Mouse (Mus musculus) heart, adult 11 months (tissue): ENCODE results near the gene Focad.
A peak's percentile ranks its signal among the peaks of the same experiment; 100 is the strongest.

Experiments
- DNase-seq: peaks from one replicate; pipeline ENCODE4 v3.0.0; 2022

Gene Focad

DNA sequence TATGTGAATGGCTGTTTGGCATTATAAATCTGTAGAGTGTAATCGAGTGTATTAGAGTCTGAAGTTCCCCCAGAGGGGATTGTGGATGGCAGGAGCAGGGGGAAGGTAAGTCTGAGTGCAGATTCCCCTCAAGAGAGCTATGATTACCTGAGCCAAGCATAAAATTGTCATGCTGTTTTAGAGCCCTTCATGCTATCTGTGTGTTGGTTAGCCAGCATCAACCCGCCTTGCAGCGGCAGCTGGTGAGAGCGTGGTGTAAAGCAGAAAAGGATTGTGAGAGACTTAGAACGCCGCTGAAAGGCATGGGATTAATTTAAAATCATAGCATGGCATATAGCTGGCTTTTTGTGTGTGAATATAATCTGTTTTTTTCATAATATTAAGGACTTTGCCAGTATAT, 63.2 kb downstream of the Focad start:
- DNase-seq: no peak

DNA sequence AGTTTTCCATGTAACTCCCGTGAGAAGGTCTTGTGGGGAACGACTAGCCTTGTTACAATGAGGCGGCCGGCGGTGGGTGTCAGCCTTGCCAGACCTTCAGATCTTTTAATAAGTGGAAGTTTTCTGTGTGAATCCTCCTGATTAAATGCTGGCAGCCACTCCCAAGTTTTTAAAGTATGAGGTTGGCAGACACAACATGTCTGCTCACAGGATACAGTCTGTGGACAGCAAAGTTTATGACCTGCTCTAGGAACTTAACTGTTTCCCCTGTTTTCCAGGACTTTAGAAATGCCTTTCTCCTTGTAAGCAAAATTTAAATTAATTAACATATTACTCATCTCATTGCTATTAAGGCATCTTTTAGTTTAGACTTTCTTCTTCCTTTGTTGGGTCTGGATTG, 64.8 kb downstream of the Focad start:
- DNase-seq: no peak

GRCm38 (mm10) chr4:88159700-88160099, 65.3 kb downstream of the Focad start:
- no peak for DNase-seq

- no peak for DNase-seq
Measured at GRCm38 (mm10) chr4:88163511-88164247, 69.2 kb downstream of the Focad start.

DNA sequence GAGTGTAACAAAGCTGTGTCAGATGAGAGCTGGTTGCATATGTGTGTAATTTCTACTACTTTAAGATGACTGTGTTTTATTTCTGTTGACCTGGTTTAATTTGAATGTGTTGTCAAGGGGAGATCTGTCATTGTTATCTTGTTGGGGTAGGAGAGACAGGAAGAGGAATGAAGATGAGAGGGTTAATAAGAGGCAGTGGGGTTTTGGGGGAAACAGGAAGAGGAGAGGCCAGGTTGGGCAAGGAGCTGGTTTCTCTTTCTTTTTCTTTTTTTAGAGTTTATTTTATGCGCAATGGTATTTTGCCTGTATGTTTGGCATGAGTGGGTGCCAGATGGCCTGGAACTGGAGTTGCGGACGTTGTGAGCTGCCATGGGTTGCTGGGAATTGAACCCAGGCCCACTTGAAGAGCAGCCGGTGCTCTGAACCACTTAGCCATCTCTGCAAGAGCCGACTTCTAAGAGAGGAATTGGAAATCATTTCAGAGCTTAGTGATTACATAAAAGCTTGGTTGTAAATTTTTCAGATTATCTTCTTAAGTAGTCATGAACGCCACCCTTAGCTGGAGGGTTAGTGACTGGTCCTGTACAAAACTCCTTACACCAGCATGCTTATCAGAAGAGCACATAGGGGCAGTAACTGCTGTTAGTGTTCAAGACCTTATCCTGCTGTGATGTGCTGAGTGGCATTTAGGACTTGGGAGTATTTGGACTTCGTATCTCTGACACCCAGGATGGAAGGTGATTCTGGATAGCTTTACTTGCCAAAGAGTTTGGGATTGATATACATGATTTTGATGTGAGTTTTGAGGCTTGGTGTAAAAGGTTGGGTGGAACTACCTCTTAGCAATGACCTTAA, 72.8 kb downstream of the Focad start:
- DNase-seq: no peak

- DNase-seq: no peak
Measured at GRCm38 (mm10) chr4:88175058-88175974, 80.9 kb downstream of the Focad start.

DNA sequence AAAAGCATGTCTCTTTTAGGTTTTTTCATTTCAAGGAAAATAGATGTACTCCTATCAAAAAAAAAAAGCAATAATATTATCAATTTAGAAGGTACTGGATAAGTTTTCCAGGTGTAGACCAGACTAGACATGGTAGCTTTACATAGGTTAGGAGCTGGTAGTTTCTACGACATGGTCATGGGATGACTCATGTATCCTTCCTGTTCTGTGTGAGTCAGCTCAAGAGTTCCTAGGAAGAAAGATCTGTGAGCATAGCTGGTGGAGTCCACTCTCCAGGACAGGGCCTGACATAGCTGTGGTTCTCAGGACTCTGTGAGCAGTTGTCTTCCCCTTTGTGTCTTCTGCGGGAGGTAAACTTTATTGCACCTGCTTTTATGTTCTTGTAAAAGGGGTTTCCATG, 84.9 kb downstream of the Focad start:
- no peak for DNase-seq

DNA sequence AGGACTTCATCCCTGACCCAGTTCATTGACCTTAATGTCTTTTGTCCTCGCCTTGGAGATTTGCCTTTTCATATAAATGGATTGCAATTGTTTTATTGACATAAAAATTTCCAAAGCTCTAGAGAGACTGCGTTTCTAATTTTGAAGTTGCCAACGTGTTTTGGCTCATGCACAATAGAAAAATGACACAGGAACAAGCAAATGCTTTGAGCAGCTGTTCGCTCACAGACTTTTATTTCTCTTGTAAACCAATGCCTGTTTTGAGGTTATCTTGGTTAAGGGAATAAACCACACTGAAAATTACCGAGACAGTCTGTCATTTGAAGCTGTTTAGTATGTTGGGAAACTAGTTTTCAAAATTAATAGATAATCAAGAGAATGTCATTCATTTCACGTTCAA, 89.9 kb downstream of the Focad start:
- DNase-seq: no peak

DNA sequence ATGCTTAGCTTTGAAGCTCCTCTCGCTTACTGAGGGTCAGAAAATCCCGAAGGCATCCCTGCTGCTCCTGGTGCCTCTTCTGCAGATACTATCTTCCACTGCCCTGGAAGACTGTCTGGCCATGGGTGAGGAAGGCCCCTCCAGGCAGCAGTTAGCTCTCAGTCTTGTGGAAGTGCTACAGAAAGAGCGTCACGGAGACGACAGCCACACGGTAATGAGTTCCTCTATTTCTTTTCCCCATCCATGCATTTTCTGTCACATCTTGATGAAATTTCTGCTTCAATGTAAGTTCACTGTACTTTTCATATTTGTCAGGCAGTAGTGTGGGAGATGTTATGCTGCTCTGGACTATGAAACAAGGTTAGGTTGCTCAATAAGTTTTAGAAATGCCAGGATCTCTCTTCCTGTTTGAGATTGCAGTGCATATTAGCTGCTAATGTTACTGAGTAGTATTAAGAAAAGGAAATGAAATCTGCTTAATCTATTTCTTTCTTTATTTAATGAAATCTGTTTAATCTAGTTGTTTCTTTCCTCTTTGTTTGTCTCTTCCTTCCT, 91.5 kb downstream of the Focad start:
- no peak for DNase-seq

- no peak for DNase-seq
Measured at GRCm38 (mm10) chr4:88187649-88188048, 93.2 kb downstream of the Focad start.

DNA sequence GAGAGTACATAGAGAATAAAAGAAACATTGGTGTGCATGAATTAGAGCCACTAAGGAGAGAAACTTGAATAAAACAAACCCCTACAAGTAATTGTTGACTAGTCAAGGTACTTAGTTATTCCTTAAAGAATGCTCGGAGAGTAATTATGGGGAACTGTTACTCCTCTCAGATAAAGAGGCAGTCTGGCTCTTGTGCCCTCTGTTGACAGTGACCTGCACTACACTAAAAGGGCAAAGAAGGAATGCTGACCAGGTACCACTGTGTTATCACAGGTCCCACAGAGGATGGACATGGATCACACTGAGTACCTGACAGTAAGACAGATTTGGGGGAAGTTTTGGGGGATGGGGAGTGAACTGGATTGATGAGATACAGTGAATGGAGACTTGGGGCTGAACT, 95.1 kb downstream of the Focad start:
- DNase-seq: no peak

DNA sequence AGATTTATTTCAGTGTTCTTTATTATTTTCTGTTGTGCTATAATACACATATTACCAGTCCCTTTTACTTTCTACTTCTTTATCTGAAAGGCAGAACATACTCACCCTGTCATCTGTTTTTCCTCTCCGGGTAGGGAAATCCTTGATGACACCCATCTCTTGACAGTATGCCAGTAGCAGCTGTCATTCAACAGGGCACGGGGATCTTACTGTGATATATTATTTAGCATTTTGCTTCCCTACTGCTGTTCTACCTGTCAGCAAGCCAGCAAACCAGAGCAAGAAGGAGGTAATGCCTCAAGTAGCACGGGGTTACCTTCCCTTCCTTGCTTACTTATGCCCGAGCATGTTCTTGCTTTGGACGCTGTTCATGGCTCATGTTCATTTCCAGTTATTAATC, 99.8 kb downstream of the Focad start:
- DNase-seq: no peak

GRCm38 (mm10) chr4:88195898-88196495, 101.6 kb downstream of the Focad start:
- no peak for DNase-seq

DNA sequence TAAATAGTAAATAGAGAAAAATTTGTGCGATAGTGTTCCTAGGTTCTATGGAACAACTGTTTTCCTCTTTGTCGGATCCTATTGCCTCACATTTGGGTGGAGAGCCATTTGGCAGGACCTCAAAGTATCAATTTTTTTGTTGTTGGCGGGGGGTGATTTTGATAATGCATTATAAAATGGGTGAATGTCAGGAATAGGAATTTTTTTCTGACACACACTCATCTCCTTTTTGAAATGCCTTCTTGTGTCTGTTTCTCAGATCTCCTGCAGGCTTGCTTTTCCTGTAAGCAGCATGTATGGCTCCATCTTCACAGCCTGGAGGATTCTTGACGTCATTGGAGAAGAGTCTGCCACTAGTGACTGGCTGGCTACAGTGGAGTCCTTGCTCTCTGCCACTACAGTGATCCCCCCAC, 102.1 kb downstream of the Focad start:
- DNase-seq: no peak

GRCm38 (mm10) chr4:88197244-88197643, 102.8 kb downstream of the Focad start:
- no peak for DNase-seq

- DNase-seq: no peak
Measured at GRCm38 (mm10) chr4:88199186-88199585, 104.8 kb downstream of the Focad start.

DNA sequence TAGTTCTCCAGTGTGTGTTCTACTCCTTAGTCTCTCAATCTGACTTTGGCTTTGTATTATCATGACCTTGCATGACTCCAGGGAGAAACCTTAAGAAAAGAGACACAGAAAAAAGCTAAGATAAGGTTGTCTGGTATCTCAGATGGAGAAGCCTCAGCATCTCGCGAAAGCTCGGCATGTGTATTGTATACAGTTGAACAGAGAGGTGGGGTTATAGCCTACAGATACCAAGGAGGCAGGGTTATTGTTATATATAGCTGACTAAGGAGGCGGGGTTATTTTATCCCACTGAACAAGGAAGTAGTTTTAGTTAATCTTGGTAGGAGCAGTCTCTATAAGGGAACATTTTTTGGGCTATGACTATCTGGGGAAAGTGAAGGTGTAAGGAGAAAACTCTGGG, 106.6 kb downstream of the Focad start:
- no peak for DNase-seq

GRCm38 (mm10) chr4:88208676-88209075, 114.2 kb downstream of the Focad start:
- peak; percentile 78 for DNase-seq

DNA sequence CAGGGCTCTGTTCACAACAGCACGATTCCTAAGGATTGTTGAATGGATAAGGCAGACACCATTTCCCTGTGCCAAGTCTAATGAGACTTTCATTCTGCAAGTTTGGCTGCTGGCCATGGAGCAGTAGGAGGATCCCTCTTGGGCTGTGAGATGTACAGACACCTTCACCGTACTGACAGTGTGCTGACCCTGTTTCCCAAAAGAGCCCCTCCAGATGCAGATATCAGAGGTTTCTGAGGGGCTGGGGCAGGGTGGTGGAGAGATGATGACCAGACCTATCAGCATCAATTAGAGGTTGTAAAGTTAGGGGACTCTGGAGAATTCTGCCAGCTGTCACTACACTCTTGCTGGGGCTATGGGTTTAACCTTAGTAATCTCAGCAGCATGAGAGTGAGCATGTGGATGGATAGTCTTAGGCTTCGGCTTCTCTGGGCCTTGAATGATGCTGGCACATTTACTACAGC, 115.0 kb downstream of the Focad start:
- peak; percentile 82 for DNase-seq

DNA sequence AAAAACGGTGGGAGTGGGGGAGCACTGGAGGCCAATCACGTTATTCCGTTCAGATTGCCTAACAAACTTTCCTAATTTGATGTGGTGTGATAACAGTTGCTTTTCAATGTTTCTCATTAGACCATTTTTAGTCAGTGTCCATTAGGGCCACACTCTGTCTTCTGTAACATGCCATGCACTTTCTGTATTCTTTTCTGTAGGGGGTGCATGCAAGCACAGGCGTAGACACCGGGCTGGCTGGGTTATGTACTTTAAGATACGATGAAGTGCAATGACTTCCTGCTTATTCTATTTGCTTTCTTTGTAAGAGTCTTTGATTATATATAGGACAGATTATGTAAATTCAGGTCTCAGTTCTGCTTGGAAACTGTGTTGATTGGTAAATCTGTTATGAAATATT, 116.2 kb downstream of the Focad start:
- DNase-seq: no peak

DNA sequence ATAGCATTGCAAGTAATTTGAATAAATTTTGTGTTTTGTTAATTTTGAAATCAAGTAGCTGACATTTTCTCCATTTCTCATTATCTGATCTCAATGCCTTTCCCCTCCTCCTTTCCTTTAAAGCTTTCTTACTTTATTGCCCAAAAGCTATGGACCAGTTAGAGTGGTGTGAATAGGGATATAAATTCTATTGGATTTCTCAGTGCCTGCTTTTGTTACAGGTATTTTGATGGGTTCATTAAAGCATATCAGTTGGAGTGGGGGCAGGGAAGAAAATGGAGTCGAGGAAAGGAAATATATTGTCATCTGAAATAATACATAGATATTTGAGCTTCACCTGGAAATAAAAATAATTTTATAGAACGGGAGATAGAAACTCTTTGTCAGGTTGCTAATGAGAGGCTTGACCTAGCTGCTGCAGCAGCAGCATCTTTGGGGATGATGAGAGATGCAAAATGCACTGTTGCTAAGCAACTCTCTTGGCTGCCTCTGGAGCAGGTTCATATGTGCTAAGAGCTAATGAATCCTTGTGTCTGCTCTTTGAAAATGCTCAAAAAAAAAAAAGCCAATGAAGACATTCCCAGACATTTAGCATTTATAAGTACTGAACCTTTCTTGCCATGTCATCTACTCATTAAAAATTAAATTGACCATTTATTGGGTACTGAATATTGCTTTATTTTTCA, 116.9 kb downstream of the Focad start:
- no peak for DNase-seq

DNA sequence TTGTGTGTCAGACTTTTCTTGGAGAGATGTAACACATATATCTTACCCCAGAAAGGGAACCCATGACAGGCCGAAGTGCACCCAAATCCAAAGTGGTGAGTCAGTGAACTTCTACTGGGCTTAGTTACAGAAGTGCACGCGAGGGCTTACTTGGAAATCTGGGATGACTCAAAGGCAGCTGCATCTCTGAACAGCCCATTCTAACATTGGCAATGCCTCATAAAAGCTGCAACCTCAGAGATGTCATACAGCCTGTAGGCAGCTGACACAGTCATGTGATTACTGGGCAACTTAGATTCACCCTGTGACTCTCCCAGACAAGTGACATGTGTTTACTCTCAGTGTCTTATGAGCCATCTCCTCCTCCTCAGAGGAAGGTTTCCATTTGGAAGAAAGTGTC, 119.5 kb downstream of the Focad start:
- no peak for DNase-seq
